Mouse (Mus musculus) forebrain, embryonic 14.5 days (tissue): ENCODE measurements around the gene Arhgef39. TPM values are rescaled to one million over a fixed set of nuclear protein-coding genes. Genes with fewer than 3 reads are reported as not detected.
A peak's percentile ranks its signal among the peaks of the same experiment; 100 is the strongest.

Experiments used
- ATAC-seq: fragments of 200-750 bp; cut with Nextera tagmentation; 2 replicates; pipeline ENCODE4 v1.8.0; 2017; ENCODE audit warnings: mild to moderate bottlenecking, moderate library complexity
- DNase-seq: peaks from one replicate; pipeline ENCODE4 v3.0.0-alpha.2; 2015; ENCODE audit warnings: low spot score
- H3K27ac ChIP-seq: fragments of 300-500 bp; sonication (generic); 2 replicates; pipeline ENCODE4 v1.5.1; 2014; ENCODE audit warnings: low read depth, mild to moderate bottlenecking, control low read depth, low read length, moderate library complexity
- H3K27me3 ChIP-seq: fragments of 300-500 bp; sonication (generic); replicated peaks from 2 replicates; pipeline ENCODE4 v1.6.1; 2014; ENCODE audit warnings: low read length, control low read depth, mixed read lengths; ENCODE audit not compliant: control insufficient read depth, insufficient read depth
- H3K36me3 ChIP-seq: fragments of 300-500 bp; sonication (generic); 2 replicates; pipeline ENCODE4 v1.6.1; 2014; ENCODE audit warnings: low read length, control low read depth; ENCODE audit not compliant: control insufficient read depth, insufficient read depth
- H3K4me1 ChIP-seq: fragments of 300-500 bp; sonication (generic); 2 replicates; pipeline ENCODE4 v1.6.1; 2014; ENCODE audit warnings: antibody characterized with exemption, low read length, control low read depth; ENCODE audit not compliant: control insufficient read depth, insufficient read depth
- H3K4me2 ChIP-seq: fragments of 300-500 bp; sonication (generic); 2 replicates; pipeline ENCODE4 v1.6.1; 2014; ENCODE audit warnings: mild to moderate bottlenecking, control low read depth, low read length
- H3K4me3 ChIP-seq: fragments of 300-500 bp; sonication (generic); 2 replicates; pipeline ENCODE4 v1.5.1; 2014; ENCODE audit warnings: low read depth, low read length, control low read depth
- H3K9ac ChIP-seq: fragments of 300-500 bp; sonication (generic); 2 replicates; pipeline ENCODE4 v1.6.1; 2014; ENCODE audit warnings: mild to moderate bottlenecking, low read length, control low read depth, moderate library complexity
- H3K9me3 ChIP-seq: fragments of 300-500 bp; sonication (generic); replicated peaks from 2 replicates; pipeline ENCODE4 v1.6.1; 2016; ENCODE audit warnings: low read length, control low read depth, mixed read lengths; ENCODE audit not compliant: control insufficient read depth
- WGBS: fragments of 180-500 bp; shearing (Covaris S2); extraction: QIAGEN DNeasy Blood & Tissue Kit; methylation state at CpG from one replicate; pipeline ENCODE4 v1.1.7; 2014; 5-methylcytosine and 5-hydroxymethylcytosine counted together
- polyA plus RNA-seq: library from polyadenylated mRNA; unstranded; fragments of >200 nt; fragmentation: Nextera tagmentation; extraction: Ambion mirVana; gene quantifications from 2 replicates; pipeline ENCODE4 v1.2.1, GENCODE M21; 2014

The Arhgef39 gene
- 14.0 and 15.9 TPM in 2 replicates for polyA plus RNA-seq

- Histone ChIP-seq H3K27me3 (no peaks in the 10 kb centered on the region), H3K36me3 (peaks cover 13% of the 10 kb centered on the region), H3K9me3 (no peaks in the 10 kb centered on the region), H3K4me3 (peak within 1 kb of the TSS; percentile 45), H3K4me1 (peaks cover 15% of the 10 kb centered on the region), H3K27ac (no peak within 1 kb of the TSS), H3K9ac (peak within 1 kb of the TSS; percentile 55), H3K4me2 (peak within 1 kb of the TSS; percentile 66)
- ATAC-seq (peak; percentile 92), DNase-seq (peak; percentile 92)
- WGBS = 7% methylated on average over 50 of the region's 50 CpGs
These were observed at the start of gene Arhgef39 for GRCm38 (mm10) chr4:43499407-43500333. Gene Arhgef39 (minus strand): TSS chr4:43499695.

- Histone ChIP-seq H3K9ac (no peak overlapping the region), H3K36me3 (peaks cover 100% of the 10 kb centered on the region), H3K4me3 (no peak overlapping the region), H3K4me2 (no peak overlapping the region), H3K4me1 (no peaks in the 10 kb centered on the region), H3K27me3 (no peaks in the 10 kb centered on the region), H3K9me3 (no peaks in the 10 kb centered on the region), H3K27ac (no peak overlapping the region)
- 94% methylated on average over 12 of the region's 12 CpGs for whole genome bisulfite sequencing
- DNase-seq = no peak
- ATAC-seq = no peak
These were observed 49.6 kb upstream of the Arhgef39 start for GRCm38 (mm10) chr4:43549055-43549454.

- Histone ChIP-seq H3K4me3 (no peak overlapping the region), H3K27me3 (no peaks in the 10 kb centered on the region), H3K9ac (no peak overlapping the region), H3K4me1 (no peaks in the 10 kb centered on the region), H3K4me2 (no peak overlapping the region), H3K9me3 (no peaks in the 10 kb centered on the region), H3K27ac (no peak overlapping the region), H3K36me3 (peaks cover 100% of the 10 kb centered on the region)
- ATAC-seq (no peak), DNase-seq (no peak)
- 97% methylated on average over 8 of the region's 8 CpGs for WGBS
These were observed 47.7 kb upstream of the Arhgef39 start for GRCm38 (mm10) chr4:43547160-43547559.

GRCm38 (mm10) chr4:43546375-43547047 is 47.0 kb upstream of the Arhgef39 start:
- ATAC-seq = no peak
- H3K4me2 ChIP-seq = no peak overlapping the region

GRCm38 (mm10) chr4:43542044-43542443 is 42.5 kb upstream of the Arhgef39 start:
- ATAC-seq (no peak), DNase-seq (no peak)
- no peak overlapping the region for H3K27ac ChIP-seq
- H3K9me3 ChIP-seq = no peaks in the 10 kb centered on the region
- no peaks in the 10 kb centered on the region for H3K27me3 ChIP-seq
- WGBS = 67% methylated on average over 3 of the region's 3 CpGs
- H3K4me1 ChIP-seq = no peaks in the 10 kb centered on the region
- no peak overlapping the region for H3K9ac ChIP-seq
- no peak overlapping the region for H3K4me3 ChIP-seq
- H3K36me3 ChIP-seq = peaks cover 98% of the 10 kb centered on the region
- no peak overlapping the region for H3K4me2 ChIP-seq

More at GRCm38 (mm10) chr4:43546375-43547047, 47.0 kb upstream of the Arhgef39 start:
- H3K9ac ChIP-seq = no peak overlapping the region
- DNase-seq = no peak
- H3K9me3 ChIP-seq = no peaks in the 10 kb centered on the region
- 92% methylated on average over 12 of the region's 12 CpGs for WGBS
- peaks cover 100% of the 10 kb centered on the region for H3K36me3 ChIP-seq
- no peaks in the 10 kb centered on the region for H3K4me1 ChIP-seq
- no peaks in the 10 kb centered on the region for H3K27me3 ChIP-seq
- no peak overlapping the region for H3K4me3 ChIP-seq
- no peak overlapping the region for H3K27ac ChIP-seq

- 95% methylated on average over 9 of the region's 9 CpGs for WGBS
- Histone ChIP-seq H3K36me3 (peaks cover 98% of the 10 kb centered on the region), H3K27me3 (no peaks in the 10 kb centered on the region), H3K4me1 (no peaks in the 10 kb centered on the region), H3K9me3 (no peaks in the 10 kb centered on the region), H3K4me2 (no peak overlapping the region), H3K9ac (no peak overlapping the region), H3K4me3 (no peak overlapping the region), H3K27ac (no peak overlapping the region)
- ATAC-seq (no peak), DNase-seq (no peak)
These were observed 36.5 kb upstream of the Arhgef39 start for GRCm38 (mm10) chr4:43536031-43536430.

GRCm38 (mm10) chr4:43535628-43536027 is 36.1 kb upstream of the Arhgef39 start:
- WGBS = 98% methylated on average over 8 of the region's 8 CpGs
- Histone ChIP-seq H3K4me3 (no peak overlapping the region), H3K27ac (no peak overlapping the region), H3K4me1 (no peaks in the 10 kb centered on the region), H3K36me3 (peaks cover 97% of the 10 kb centered on the region), H3K9ac (no peak overlapping the region), H3K27me3 (no peaks in the 10 kb centered on the region), H3K9me3 (no peaks in the 10 kb centered on the region), H3K4me2 (no peak overlapping the region)
- DNase-seq (no peak), ATAC-seq (no peak)

- Histone ChIP-seq H3K4me1 (no peaks in the 10 kb centered on the region), H3K27me3 (no peaks in the 10 kb centered on the region), H3K4me3 (no peak overlapping the region), H3K27ac (no peak overlapping the region), H3K9ac (no peak overlapping the region), H3K4me2 (no peak overlapping the region), H3K9me3 (no peaks in the 10 kb centered on the region), H3K36me3 (peaks cover 73% of the 10 kb centered on the region)
- ATAC-seq = no peak
- 88% methylated on average over 9 of the region's 9 CpGs for WGBS
- no peak for DNase-seq
These were observed 33.8 kb upstream of the Arhgef39 start for GRCm38 (mm10) chr4:43533270-43533669.

GRCm38 (mm10) chr4:43530581-43530980 is 31.1 kb upstream of the Arhgef39 start:
- Histone ChIP-seq H3K4me3 (no peak overlapping the region), H3K4me2 (no peak overlapping the region), H3K27ac (no peak overlapping the region), H3K36me3 (peaks cover 46% of the 10 kb centered on the region), H3K9me3 (no peaks in the 10 kb centered on the region), H3K4me1 (no peaks in the 10 kb centered on the region), H3K27me3 (peaks cover 3% of the 10 kb centered on the region; the same call in 1 of the 2 replicates), H3K9ac (no peak overlapping the region)
- peak; percentile 73 for DNase-seq
- WGBS = 24% methylated on average over 7 of the region's 7 CpGs
- ATAC-seq = no peak
